Mouse (Mus musculus) small intestine, adult 2 months (tissue): ENCODE results near the gene Atg2a.

Experiments used
- CTCF ChIP-seq: fragments of 200-500 bp; IDR thresholded peaks from 2 replicates; pipeline ENCODE4 v1.5.1; 2012; ENCODE audit warnings: low read depth, mild to moderate bottlenecking, control low read depth, inconsistent platforms, low read length, moderate library complexity, mixed read lengths; ENCODE audit not compliant: insufficient replicate concordance, insufficient read length; ENCODE audit errors: extremely low read depth
- POLR2A ChIP-seq: fragments of 200-500 bp; IDR thresholded peaks from 2 replicates; pipeline ENCODE4 v1.6.1; 2012; ENCODE audit warnings: low read depth, mild to moderate bottlenecking, control low read depth, inconsistent platforms, low read length, moderate library complexity

DNA sequence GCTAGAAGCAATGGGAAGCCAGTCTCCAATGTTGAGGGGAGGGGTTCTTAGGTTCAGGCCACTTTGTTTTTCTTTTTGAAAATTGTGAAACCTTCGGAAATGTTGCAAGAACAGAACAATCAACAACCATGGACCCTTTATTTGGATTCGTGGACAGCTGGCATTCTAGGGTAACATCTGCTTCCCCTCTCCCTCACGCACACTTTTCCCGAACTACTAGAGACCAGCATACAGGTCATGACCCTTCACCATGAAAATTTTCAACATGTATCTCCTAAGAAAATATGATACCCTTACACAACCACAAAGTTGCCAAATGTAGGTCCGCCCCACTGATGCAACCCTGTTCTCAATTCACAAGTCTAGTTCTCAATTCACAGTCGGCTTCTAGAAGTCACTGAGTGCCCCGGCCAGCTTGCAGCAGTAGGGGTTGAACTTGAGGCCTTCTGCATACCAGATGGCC, 27.2 kb downstream of the Atg2a start:
- TF ChIP-seq POLR2A (no peak), CTCF (no peak)
